Mouse (Mus musculus): Measurements from ENCODE around the gene Kcnma1. TPM values are rescaled to one million over a fixed set of nuclear protein-coding genes. Genes with fewer than 3 reads are reported as not detected.

The Kcnma1 gene
- polyA plus RNA-seq, 1 experiment, result 3.0 TPM

GRCm38 (mm10) chr14:23759626-23760025 lies 254.7 kb downstream of the Kcnma1 start:
- no peak for TF ChIP-seq POLR2A (IDR thresholded peaks at IDR 0.05; ENCODE audit: control insufficient read depth, low read depth, low read length)
- no peak for TF ChIP-seq CTCF (IDR thresholded peaks at IDR 0.05; ENCODE audit: control insufficient read depth, insufficient read depth, insufficient replicate concordance, low read depth, low read length)
- no peaks in the 10 kb centered on the region for H3K36me3 ChIP-seq (ENCODE audit: control insufficient read depth, insufficient read depth, low read length)
- no peaks in the 10 kb centered on the region for H3K27me3 ChIP-seq (ENCODE audit: control insufficient read depth, insufficient read depth, low read length)
- H3K27ac ChIP-seq (ENCODE audit: control insufficient read depth, insufficient read depth, low read depth, low read length), result no peak overlapping the region
- H3K4me3 ChIP-seq (ENCODE audit: control insufficient read depth, low read depth, low read length), result no peak overlapping the region
- no peaks in the 10 kb centered on the region for H3K4me1 ChIP-seq (ENCODE audit: control insufficient read depth, insufficient read depth, low read length)

DNA sequence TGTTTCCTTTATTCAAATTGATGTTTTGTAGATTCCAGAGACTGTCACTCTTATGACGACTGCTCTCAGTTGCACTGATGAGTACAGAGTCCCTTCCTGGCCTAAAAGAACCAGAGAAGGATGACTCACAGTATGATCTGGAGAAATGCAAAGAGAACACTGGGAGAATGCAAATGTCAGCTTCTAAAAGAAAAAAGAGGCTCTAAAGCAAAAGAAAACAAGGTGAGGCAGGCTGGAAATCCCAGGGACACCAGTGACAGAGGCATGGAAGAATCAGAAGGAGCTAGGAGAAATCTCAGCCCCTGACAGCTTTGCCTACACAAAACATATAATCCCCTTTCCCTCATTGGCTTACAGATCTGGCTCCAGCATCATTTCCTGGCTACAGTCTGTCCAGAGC lies 255.9 kb downstream of the Kcnma1 start:
- Histone ChIP-seq H3K4me1 (ENCODE audit: control insufficient read depth, insufficient read depth, low read length) (no peaks in the 10 kb centered on the region), H3K27ac (ENCODE audit: control insufficient read depth, insufficient read depth, low read depth, low read length) (no peak overlapping the region), H3K4me3 (ENCODE audit: control insufficient read depth, low read depth, low read length) (no peak overlapping the region), H3K27me3 (ENCODE audit: control insufficient read depth, insufficient read depth, low read length) (no peaks in the 10 kb centered on the region), H3K36me3 (ENCODE audit: control insufficient read depth, insufficient read depth, low read length) (no peaks in the 10 kb centered on the region)
- TF ChIP-seq POLR2A (IDR thresholded peaks at IDR 0.05; ENCODE audit: control insufficient read depth, low read depth, low read length) (no peak), CTCF (IDR thresholded peaks at IDR 0.05; ENCODE audit: control insufficient read depth, insufficient read depth, insufficient replicate concordance, low read depth, low read length) (no peak)

DNA sequence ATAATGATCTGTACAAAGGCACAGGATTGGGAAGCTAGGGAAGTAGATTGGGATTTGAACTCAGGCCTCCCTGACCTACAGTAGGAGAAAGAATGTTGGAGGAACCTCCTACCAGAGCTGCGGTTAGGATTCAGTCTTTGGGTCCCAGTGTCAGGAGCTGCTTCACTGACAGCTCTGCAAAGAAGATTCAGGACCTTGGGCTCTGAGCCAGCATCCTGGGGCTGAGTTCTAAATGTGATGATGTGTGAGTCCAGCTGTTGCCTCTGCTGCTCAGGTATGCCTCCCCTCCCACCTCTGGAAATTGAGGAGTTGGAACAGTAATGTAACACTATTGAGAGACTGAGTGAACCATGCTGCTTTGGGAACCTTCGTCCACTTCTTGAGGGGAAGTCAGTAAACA lies 266.3 kb downstream of the Kcnma1 start:
- no peaks in the 10 kb centered on the region for H3K4me1 ChIP-seq (ENCODE audit: control insufficient read depth, insufficient read depth, low read length)
- no peaks in the 10 kb centered on the region for H3K36me3 ChIP-seq (ENCODE audit: control insufficient read depth, insufficient read depth, low read length)
- no peaks in the 10 kb centered on the region for H3K27me3 ChIP-seq (ENCODE audit: control insufficient read depth, insufficient read depth, low read length)
- H3K4me3 ChIP-seq (ENCODE audit: control insufficient read depth, low read depth, low read length), result no peak overlapping the region
- no peak overlapping the region for H3K27ac ChIP-seq (ENCODE audit: control insufficient read depth, insufficient read depth, low read depth, low read length)
- TF ChIP-seq CTCF (IDR thresholded peaks at IDR 0.05; ENCODE audit: control insufficient read depth, insufficient read depth, insufficient replicate concordance, low read depth, low read length) (no peak), POLR2A (IDR thresholded peaks at IDR 0.05; ENCODE audit: control insufficient read depth, low read depth, low read length) (no peak)

DNA sequence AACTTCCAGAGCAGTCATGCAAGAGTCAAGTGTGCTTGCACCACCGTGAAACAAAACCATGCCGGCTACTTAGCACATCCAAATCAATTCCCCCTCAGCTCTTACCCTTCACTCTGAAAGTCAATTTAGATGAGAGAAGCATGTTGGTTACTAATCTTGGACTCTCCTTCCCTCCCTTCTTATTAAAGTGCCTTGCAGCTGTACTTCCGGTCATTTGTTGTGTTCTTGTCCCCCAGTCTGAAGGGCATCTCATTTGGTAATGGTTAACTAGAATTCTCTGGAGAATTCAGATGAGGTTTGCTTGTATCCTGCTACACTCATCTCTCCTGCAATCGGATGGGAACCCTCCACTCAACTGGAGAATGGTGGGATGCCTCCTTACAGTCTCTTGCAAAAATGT lies 267.3 kb downstream of the Kcnma1 start:
- TF ChIP-seq CTCF (IDR thresholded peaks at IDR 0.05; ENCODE audit: control insufficient read depth, insufficient read depth, insufficient replicate concordance, low read depth, low read length), result no peak
- TF ChIP-seq POLR2A (IDR thresholded peaks at IDR 0.05; ENCODE audit: control insufficient read depth, low read depth, low read length), result no peak
- Histone ChIP-seq H3K4me1 (ENCODE audit: control insufficient read depth, insufficient read depth, low read length) (no peaks in the 10 kb centered on the region), H3K36me3 (ENCODE audit: control insufficient read depth, insufficient read depth, low read length) (no peaks in the 10 kb centered on the region), H3K27ac (ENCODE audit: control insufficient read depth, insufficient read depth, low read depth, low read length) (no peak overlapping the region), H3K4me3 (ENCODE audit: control insufficient read depth, low read depth, low read length) (no peak overlapping the region), H3K27me3 (ENCODE audit: control insufficient read depth, insufficient read depth, low read length) (no peaks in the 10 kb centered on the region)

- Histone ChIP-seq H3K27ac (ENCODE audit: control insufficient read depth, insufficient read depth, low read depth, low read length) (no peak overlapping the region), H3K4me1 (ENCODE audit: control insufficient read depth, insufficient read depth, low read length) (no peaks in the 10 kb centered on the region), H3K27me3 (ENCODE audit: control insufficient read depth, insufficient read depth, low read length) (no peaks in the 10 kb centered on the region), H3K4me3 (ENCODE audit: control insufficient read depth, low read depth, low read length) (no peak overlapping the region), H3K36me3 (ENCODE audit: control insufficient read depth, insufficient read depth, low read length) (no peaks in the 10 kb centered on the region)
- TF ChIP-seq CTCF (IDR thresholded peaks at IDR 0.05; ENCODE audit: control insufficient read depth, insufficient read depth, insufficient replicate concordance, low read depth, low read length) (no peak), POLR2A (IDR thresholded peaks at IDR 0.05; ENCODE audit: control insufficient read depth, low read depth, low read length) (no peak)
Measured at GRCm38 (mm10) chr14:23741531-23741930, 272.8 kb downstream of the Kcnma1 start.

DNA sequence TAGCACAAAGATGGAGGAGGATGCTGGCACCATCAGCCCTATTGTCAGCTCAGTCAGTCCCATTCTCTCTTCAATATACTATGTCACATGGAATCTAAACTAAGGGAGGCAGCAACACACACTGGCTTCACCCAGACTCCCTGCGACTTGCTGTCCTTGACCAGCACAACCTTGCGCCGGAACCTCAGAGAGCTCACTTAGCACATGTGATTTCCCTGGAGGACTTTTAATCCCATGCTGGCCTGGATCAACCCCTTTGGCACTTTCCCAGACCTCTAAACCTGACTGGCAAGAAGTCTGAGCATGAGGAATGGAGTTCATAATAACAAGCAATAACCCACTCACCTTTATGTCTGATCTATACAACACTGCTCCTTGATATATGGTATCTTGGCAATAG lies 280.1 kb downstream of the Kcnma1 start:
- Histone ChIP-seq H3K27me3 (ENCODE audit: control insufficient read depth, insufficient read depth, low read length) (no peaks in the 10 kb centered on the region), H3K36me3 (ENCODE audit: control insufficient read depth, insufficient read depth, low read length) (no peaks in the 10 kb centered on the region), H3K4me1 (ENCODE audit: control insufficient read depth, insufficient read depth, low read length) (no peaks in the 10 kb centered on the region), H3K27ac (ENCODE audit: control insufficient read depth, insufficient read depth, low read depth, low read length) (no peak overlapping the region), H3K4me3 (ENCODE audit: control insufficient read depth, low read depth, low read length) (no peak overlapping the region)
- no peak for TF ChIP-seq CTCF (IDR thresholded peaks at IDR 0.05; ENCODE audit: control insufficient read depth, insufficient read depth, insufficient replicate concordance, low read depth, low read length)
- TF ChIP-seq POLR2A (IDR thresholded peaks at IDR 0.05; ENCODE audit: control insufficient read depth, low read depth, low read length), result no peak

DNA sequence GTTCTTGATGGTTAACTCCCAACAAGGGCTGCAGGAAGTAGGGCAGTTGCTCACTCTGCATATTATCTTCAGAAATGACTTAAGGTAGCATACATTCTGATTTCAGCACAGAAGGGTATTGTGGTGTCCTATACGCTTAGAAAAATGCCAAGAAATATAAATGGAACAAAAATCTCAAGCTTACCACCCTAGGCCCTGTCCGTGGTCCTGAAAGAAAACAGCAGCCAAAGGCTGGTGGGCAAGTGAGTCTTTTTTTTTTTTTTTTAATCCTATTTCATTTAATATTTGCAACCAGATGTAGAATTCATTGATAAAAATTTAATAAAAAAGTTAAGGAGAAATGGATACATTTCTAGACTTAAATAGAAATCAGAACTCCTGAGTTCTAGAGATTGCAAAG lies 284.9 kb downstream of the Kcnma1 start:
- Histone ChIP-seq H3K4me3 (ENCODE audit: control insufficient read depth, low read depth, low read length) (no peak overlapping the region), H3K36me3 (ENCODE audit: control insufficient read depth, insufficient read depth, low read length) (no peaks in the 10 kb centered on the region), H3K27ac (ENCODE audit: control insufficient read depth, insufficient read depth, low read depth, low read length) (no peak overlapping the region), H3K4me1 (ENCODE audit: control insufficient read depth, insufficient read depth, low read length) (no peaks in the 10 kb centered on the region), H3K27me3 (ENCODE audit: control insufficient read depth, insufficient read depth, low read length) (no peaks in the 10 kb centered on the region)
- TF ChIP-seq POLR2A (IDR thresholded peaks at IDR 0.05; ENCODE audit: control insufficient read depth, low read depth, low read length) (no peak), CTCF (IDR thresholded peaks at IDR 0.05; ENCODE audit: control insufficient read depth, insufficient read depth, insufficient replicate concordance, low read depth, low read length) (no peak)

Measured in testis, adult 2 months (tissue).